Mouse (Mus musculus): ENCODE data around the gene F7.

DNA sequence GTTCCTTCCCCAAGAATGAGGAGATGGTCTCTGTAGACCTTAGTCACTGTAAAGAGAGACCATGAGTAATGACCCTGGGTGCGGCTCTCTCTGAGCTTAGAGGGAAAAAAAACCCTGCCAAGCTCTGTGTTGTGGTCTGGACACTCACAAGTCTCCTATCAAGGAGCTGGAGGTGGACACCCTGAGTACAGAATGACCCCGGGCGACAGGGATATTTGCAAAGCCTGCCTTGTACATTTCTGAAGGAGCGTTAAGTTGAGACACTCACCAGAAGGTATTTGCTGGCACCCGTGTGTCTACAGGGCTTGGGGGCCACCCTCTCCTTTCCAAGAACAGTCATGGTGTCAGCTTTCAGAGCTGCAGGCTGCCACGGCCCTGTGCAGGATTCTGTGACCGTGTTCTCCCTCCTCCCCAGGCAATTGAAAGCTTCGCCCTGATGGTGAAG lies 29.0 kb upstream of the F7 start:
- TF ChIP-seq TAL1 (IDR thresholded peaks at IDR 0.05; ENCODE audit: low read length) (no peak), GATA1 (IDR thresholded peaks at IDR 0.05; ENCODE audit: low read length) (no peak)

Measured in erythroblast, embryonic 14.5 days (primary cell).